Mouse (Mus musculus) A20 (cell line): Measurements from ENCODE around the gene Sgms1.
A peak's percentile ranks its signal among the peaks of the same experiment; 100 is the strongest.

Experiments used
- DNase-seq: peaks from one replicate; pipeline ENCODE4 v3.0.0-alpha.2; 2011; ENCODE audit warnings: low read depth, low spot score

The Sgms1 gene

GRCm38 (mm10) chr19:32213577-32213976 is 175.9 kb downstream of the Sgms1 start:
- no peak for DNase-seq

GRCm38 (mm10) chr19:32211293-32211585 is 178.3 kb downstream of the Sgms1 start:
- DNase-seq, result no peak

- DNase-seq, result peak; percentile 87
Measured at GRCm38 (mm10) chr19:32210450-32211292, 178.8 kb downstream of the Sgms1 start.

GRCm38 (mm10) chr19:32210099-32210449 is 179.4 kb downstream of the Sgms1 start:
- no peak for DNase-seq

- no peak for DNase-seq
Measured at GRCm38 (mm10) chr19:32202131-32203114, 187.1 kb downstream of the Sgms1 start.

- no peak for DNase-seq
Measured at GRCm38 (mm10) chr19:32199861-32200574, 189.5 kb downstream of the Sgms1 start.

GRCm38 (mm10) chr19:32199133-32199532 is 190.4 kb downstream of the Sgms1 start:
- no peak for DNase-seq

- no peak for DNase-seq
Measured at GRCm38 (mm10) chr19:32198494-32199106, 190.9 kb downstream of the Sgms1 start.

- DNase-seq, result no peak
Measured at GRCm38 (mm10) chr19:32196976-32197819, 192.3 kb downstream of the Sgms1 start.

GRCm38 (mm10) chr19:32196222-32196621 is 193.3 kb downstream of the Sgms1 start:
- DNase-seq, result no peak

GRCm38 (mm10) chr19:32194863-32195262 is 194.7 kb downstream of the Sgms1 start:
- no peak for DNase-seq

- DNase-seq, result no peak
Measured at GRCm38 (mm10) chr19:32194074-32194473, 195.4 kb downstream of the Sgms1 start.

GRCm38 (mm10) chr19:32191596-32191995 is 197.9 kb downstream of the Sgms1 start:
- DNase-seq, result no peak

GRCm38 (mm10) chr19:32189961-32190360 is 199.6 kb downstream of the Sgms1 start:
- DNase-seq, result no peak

- DNase-seq, result no peak
Measured at GRCm38 (mm10) chr19:32189036-32189436, 200.5 kb downstream of the Sgms1 start.

- peak; percentile 77 for DNase-seq
Measured at GRCm38 (mm10) chr19:32186594-32187092, 202.9 kb downstream of the Sgms1 start.

- peak; percentile 80 for DNase-seq
Measured at GRCm38 (mm10) chr19:32183005-32183404, 206.5 kb downstream of the Sgms1 start.

- no peak for DNase-seq
Measured at GRCm38 (mm10) chr19:32182471-32182870, 207.0 kb downstream of the Sgms1 start.

- DNase-seq, result no peak
Measured at GRCm38 (mm10) chr19:32181721-32182394, 207.7 kb downstream of the Sgms1 start.
